ENCODE assay signal across 15 mouse cellular contexts in the genomic region with DNA sequence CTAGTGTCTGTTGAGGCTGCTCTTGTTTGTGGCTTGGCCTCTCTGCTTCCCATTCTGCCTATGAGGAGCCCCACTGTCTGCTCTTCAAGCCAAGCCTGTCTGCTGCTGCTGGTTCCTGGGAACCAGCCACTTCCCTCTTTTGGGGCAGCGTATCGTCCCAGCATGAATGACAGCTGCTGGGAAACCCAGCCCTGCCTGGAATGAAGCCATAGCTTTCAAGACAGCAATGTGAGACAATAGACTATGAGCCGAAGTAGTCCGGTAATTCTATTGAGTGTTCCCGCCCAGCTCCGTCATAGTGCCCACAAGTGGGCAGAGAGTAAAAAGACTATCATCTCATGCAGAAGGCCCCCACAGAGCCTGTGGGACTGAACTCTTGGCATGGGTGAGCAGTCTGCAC.
A peak's percentile ranks its signal among the peaks of the same experiment; 100 is the strongest.
DNase-seq lines count a peak whose midpoint lies in the region; ATAC-seq and TF ChIP-seq lines count a peak whose summit lies in the region.
"Had no signal": no experiment of that assay in that cellular context is flagged by ENCODE, and none has a peak within 500 bp of the region (broad histone marks: within the 10 kb centered on the region; RNA-seq: fewer than 3 reads in every experiment).

No protein-coding gene starts in this region.

- 66% methylated on average over 6 of the region's 6 CpGs for WGBS in heart, embryonic 11.5 days (ENCODE audit: insufficient replicate concordance)
- 31% methylated on average over 6 of the region's 6 CpGs for WGBS in midbrain, postnatal 0 days
- WGBS in midbrain, embryonic 13.5 days, result 43% methylated on average over 6 of the region's 6 CpGs
- 16% methylated on average over 6 of the region's 6 CpGs for WGBS in forebrain, postnatal 0 days

- no peak overlapping the region for H3K4me2 ChIP-seq in heart, embryonic 11.5 days
- H3K4me2 ChIP-seq in midbrain, postnatal 0 days (ENCODE audit: low read depth, low read length, poor library complexity, severe bottlenecking), result no peak overlapping the region
- H3K4me2 ChIP-seq in midbrain, embryonic 13.5 days (replicated peaks), result no peak overlapping the region
- H3K4me2 ChIP-seq in forebrain, postnatal 0 days (ENCODE audit: low read depth), result no peak overlapping the region
- H3K4me2 ChIP-seq: heart, embryonic 15.5 days; midbrain, embryonic 12.5 days; neural tube, embryonic 15.5 days; stomach, embryonic 15.5 days had no signal

- intact Hi-C loops in heart, postnatal 10 days (cut with DNase I), result no loop called here

- TF ChIP-seq CTCF in midbrain, postnatal 0 days (IDR thresholded peaks at IDR 0.05), result no peak
- no peak for TF ChIP-seq CTCF in forebrain, postnatal 0 days (IDR thresholded peaks at IDR 0.05; ENCODE audit: low read depth)
- TF ChIP-seq CTCF in layer of hippocampus, adult 2 months (conservative IDR thresholded peaks at IDR 0.05), result no peak

- no peaks in the 10 kb centered on the region for H3K36me3 ChIP-seq in heart, embryonic 11.5 days (ENCODE audit: control insufficient read depth, insufficient read depth, low read length)
- H3K36me3 ChIP-seq in midbrain, postnatal 0 days (ENCODE audit: insufficient read depth, low read length), result no peaks in the 10 kb centered on the region
- H3K36me3 ChIP-seq in midbrain, embryonic 13.5 days, result no peaks in the 10 kb centered on the region
- H3K36me3 ChIP-seq in forebrain, postnatal 0 days (ENCODE audit: insufficient read depth), result no peaks in the 10 kb centered on the region
- H3K36me3 ChIP-seq: heart, embryonic 15.5 days; midbrain, embryonic 12.5 days; neural tube, embryonic 15.5 days; stomach, embryonic 15.5 days had no signal

- DNase-seq in heart, postnatal 10 days, result peak; percentile 37 to 41
- peak; percentile 63 for DNase-seq in midbrain, postnatal 0 days (ENCODE audit: low spot score)
- DNase-seq in forebrain, postnatal 0 days, result peak; percentile 18
- DNase-seq in layer of hippocampus, adult 2 months (ENCODE audit: low spot score in 2 of 2), result no peak
- DNase-seq in adrenal gland, adult 8-10 months, result no peak
- DNase-seq: kidney, adult 18-20 months; thymus, postnatal 36 days had no signal

- H3K9me3 ChIP-seq in heart, embryonic 11.5 days (replicated peaks; ENCODE audit: control insufficient read depth, low read length), result no peaks in the 10 kb centered on the region
- H3K9me3 ChIP-seq in midbrain, postnatal 0 days (ENCODE audit: low read length), result no peaks in the 10 kb centered on the region
- H3K9me3 ChIP-seq in midbrain, embryonic 13.5 days, result no peaks in the 10 kb centered on the region
- no peaks in the 10 kb centered on the region for H3K9me3 ChIP-seq in forebrain, postnatal 0 days (ENCODE audit: low read length)
- H3K9me3 ChIP-seq: heart, embryonic 15.5 days; neural tube, embryonic 15.5 days; stomach, embryonic 15.5 days had no signal

- no peak overlapping the region for H3K9ac ChIP-seq in heart, embryonic 11.5 days (ENCODE audit: low read depth, low read length)
- H3K9ac ChIP-seq in midbrain, postnatal 0 days (replicated peaks; ENCODE audit: low read length, poor library complexity, severe bottlenecking), result no peak overlapping the region
- no peak overlapping the region for H3K9ac ChIP-seq in midbrain, embryonic 13.5 days (replicated peaks)
- no peak overlapping the region for H3K9ac ChIP-seq in forebrain, postnatal 0 days
- H3K9ac ChIP-seq: heart, embryonic 15.5 days; liver, embryonic 14.5 days; midbrain, embryonic 12.5 days; neural tube, embryonic 15.5 days; stomach, embryonic 15.5 days had no signal

- no peak for ATAC-seq in heart, embryonic 11.5 days (replicated peaks; ENCODE audit: insufficient number of reproducible peaks, low FRiP score, low TSS enrichment)
- ATAC-seq in midbrain, postnatal 0 days (ENCODE audit: low FRiP score), result no peak; the same call in 1 of the 2 replicates
- ATAC-seq in midbrain, embryonic 13.5 days, result no peak
- peak; percentile 54 for ATAC-seq in forebrain, postnatal 0 days
- ATAC-seq: CD4-positive, CD25-positive, alpha-beta regulatory T cell, adult 4 months had no signal

- H3K27ac ChIP-seq in heart, embryonic 11.5 days (ENCODE audit: low read depth, low read length), result no peak overlapping the region
- H3K27ac ChIP-seq in midbrain, postnatal 0 days (ENCODE audit: low read depth, low read length), result no peak overlapping the region
- no peak overlapping the region for H3K27ac ChIP-seq in midbrain, embryonic 13.5 days
- no peak overlapping the region for H3K27ac ChIP-seq in forebrain, postnatal 0 days (ENCODE audit: low read depth, low read length)
- H3K27ac ChIP-seq in layer of hippocampus, adult 2 months, result no peak overlapping the region
- H3K27ac ChIP-seq: heart, embryonic 15.5 days; liver, embryonic 14.5 days; midbrain, embryonic 12.5 days; neural tube, embryonic 15.5 days; stomach, embryonic 15.5 days had no signal

- H3K4me1 ChIP-seq in heart, embryonic 11.5 days (ENCODE audit: control insufficient read depth, insufficient read depth, low read length), result no peaks in the 10 kb centered on the region
- H3K4me1 ChIP-seq in midbrain, postnatal 0 days (ENCODE audit: insufficient read depth, low read length), result no peaks in the 10 kb centered on the region
- H3K4me1 ChIP-seq in midbrain, embryonic 13.5 days (replicated peaks), result 0 out of 2 replicates have a peak, but pooled peaks cover 3% of the 10 kb centered on the region
- H3K4me1 ChIP-seq in forebrain, postnatal 0 days (ENCODE audit: insufficient read depth), result no peaks in the 10 kb centered on the region
- H3K4me1 ChIP-seq: midbrain, embryonic 12.5 days; neural tube, embryonic 15.5 days had no signal

- H3K4me3 ChIP-seq in heart, embryonic 11.5 days (ENCODE audit: low read depth, low read length), result no peak overlapping the region
- H3K4me3 ChIP-seq in midbrain, postnatal 0 days (ENCODE audit: low read depth, low read length), result no peak overlapping the region
- H3K4me3 ChIP-seq in midbrain, embryonic 13.5 days (replicated peaks), result no peak overlapping the region
- no peak overlapping the region for H3K4me3 ChIP-seq in forebrain, postnatal 0 days (ENCODE audit: low read depth, low read length)
- no peak overlapping the region for H3K4me3 ChIP-seq in layer of hippocampus, adult 2 months
- H3K4me3 ChIP-seq: heart, embryonic 15.5 days; midbrain, embryonic 12.5 days; neural tube, embryonic 15.5 days; stomach, embryonic 15.5 days had no signal

- no peaks in the 10 kb centered on the region for H3K27me3 ChIP-seq in heart, embryonic 11.5 days (ENCODE audit: control insufficient read depth, insufficient read depth, low read length)
- no peaks in the 10 kb centered on the region for H3K27me3 ChIP-seq in midbrain, postnatal 0 days (ENCODE audit: insufficient read depth, low read length)
- H3K27me3 ChIP-seq in midbrain, embryonic 13.5 days, result no peaks in the 10 kb centered on the region
- H3K27me3 ChIP-seq in forebrain, postnatal 0 days (ENCODE audit: insufficient read depth, low read length), result no peaks in the 10 kb centered on the region
- H3K27me3 ChIP-seq: heart, embryonic 15.5 days; midbrain, embryonic 12.5 days; neural tube, embryonic 15.5 days; stomach, embryonic 15.5 days had no signal

Comparison
In these comparisons a context has a peak if more than half of its experiments do, and no peak if none do; other contexts are left out.
1. DNase-seq: peak in heart, postnatal 10 days (2 of 2), midbrain, postnatal 0 days (single experiment) and forebrain, postnatal 0 days (single experiment); none in layer of hippocampus, adult 2 months (0 of 2) and adrenal gland, adult 8-10 months (single experiment).